Mouse (Mus musculus): ENCODE measurements at regions not wholly inside any gene's neighbourhood (a gene's known extent, or its start where the extent isn't known, plus 50 kb on each side); places are given as distances from the start of the nearest gene placed in this dataset.

GRCm38 (mm10) chr7:115294655-115295230, 551.2 kb downstream of the Insc start:
- DNase-seq: no peak

DNA sequence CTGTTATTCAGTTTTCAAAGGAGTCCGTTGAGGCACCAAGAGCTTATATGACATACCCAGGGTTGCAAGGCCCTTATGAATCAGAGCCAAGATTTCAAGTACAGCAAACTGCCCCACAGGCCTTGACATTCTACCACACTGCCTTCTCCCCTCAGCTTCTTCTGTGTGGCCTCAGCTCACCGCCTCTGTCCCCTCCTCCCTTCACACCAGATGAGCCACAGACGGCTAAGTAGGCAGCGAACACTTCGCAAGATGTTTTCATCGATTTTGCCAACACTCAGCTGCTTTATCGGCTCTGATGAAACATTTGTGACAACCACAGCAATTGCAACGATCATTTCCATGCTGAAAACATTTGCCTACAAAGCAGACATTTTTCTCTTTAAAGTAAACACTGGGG, 556.7 kb downstream of the Insc start:
- DNase-seq: no peak

DNA sequence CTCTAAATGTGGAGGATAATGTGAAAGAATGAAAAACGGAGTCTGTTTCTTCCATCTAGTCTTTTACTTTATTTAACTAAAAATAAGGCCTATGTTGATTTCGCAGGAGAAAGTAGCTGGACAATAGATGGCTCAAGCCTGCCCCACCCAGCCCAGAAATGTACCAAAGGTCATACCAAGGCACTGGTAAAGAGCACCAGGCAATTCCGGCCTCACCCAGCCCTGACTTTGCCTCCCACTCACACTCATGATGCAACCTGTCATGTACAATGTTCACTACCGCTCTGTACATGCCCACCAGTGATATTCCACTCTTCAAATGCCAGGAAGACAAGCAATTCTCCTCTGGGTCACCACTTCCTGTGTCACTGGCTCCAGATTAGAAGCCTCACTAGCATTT, 564.9 kb downstream of the Insc start:
- no peak for DNase-seq

GRCm38 (mm10) chr7:115310400-115311225, 567.1 kb downstream of the Insc start:
- DNase-seq: peak; percentile 43 to 44

DNA sequence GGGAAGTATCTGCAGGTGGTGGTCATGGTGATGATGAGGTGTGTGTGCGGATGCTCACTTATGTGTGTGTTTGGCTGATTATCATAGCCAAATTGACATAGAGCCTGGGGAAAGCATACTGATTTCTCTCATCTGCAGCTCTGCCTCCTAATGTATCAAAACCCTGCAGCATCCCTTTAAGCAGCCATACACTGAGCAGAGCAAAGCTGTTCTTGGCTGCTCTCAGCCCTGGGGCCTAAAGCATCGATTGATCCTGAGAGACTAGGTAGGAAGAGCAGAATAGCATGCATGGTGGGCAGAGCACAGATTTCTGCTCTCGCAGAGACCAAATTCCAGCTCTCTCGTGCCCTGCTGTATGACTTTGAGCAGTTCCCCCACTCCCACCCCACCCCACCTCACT, 576.0 kb downstream of the Insc start:
- no peak for DNase-seq

DNA sequence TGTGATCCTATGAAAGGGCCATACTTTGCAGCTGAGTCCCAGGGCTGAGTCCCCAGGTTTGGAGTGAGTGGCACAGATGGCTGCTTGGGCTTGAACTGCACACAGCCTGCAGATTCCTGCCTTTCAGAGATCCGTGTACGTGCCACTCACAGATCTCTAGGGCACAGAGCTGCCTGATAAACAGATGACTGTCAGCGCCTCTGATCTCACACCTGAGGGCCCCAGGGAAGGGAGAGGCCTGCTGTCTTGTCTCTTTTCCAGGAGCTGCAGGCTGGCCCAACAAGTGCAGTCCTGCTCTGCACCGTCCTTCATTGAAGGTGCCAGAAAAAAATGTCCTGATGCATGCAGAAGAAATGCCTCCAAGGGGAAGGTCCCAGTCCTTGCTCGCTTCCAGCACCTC, 579.5 kb downstream of the Insc start:
- no peak for DNase-seq

- no peak for DNase-seq
These were observed 584.8 kb downstream of the Insc start for GRCm38 (mm10) chr7:115328300-115328699.

GRCm38 (mm10) chr7:115331698-115332097, 588.2 kb downstream of the Insc start:
- DNase-seq: no peak

DNA sequence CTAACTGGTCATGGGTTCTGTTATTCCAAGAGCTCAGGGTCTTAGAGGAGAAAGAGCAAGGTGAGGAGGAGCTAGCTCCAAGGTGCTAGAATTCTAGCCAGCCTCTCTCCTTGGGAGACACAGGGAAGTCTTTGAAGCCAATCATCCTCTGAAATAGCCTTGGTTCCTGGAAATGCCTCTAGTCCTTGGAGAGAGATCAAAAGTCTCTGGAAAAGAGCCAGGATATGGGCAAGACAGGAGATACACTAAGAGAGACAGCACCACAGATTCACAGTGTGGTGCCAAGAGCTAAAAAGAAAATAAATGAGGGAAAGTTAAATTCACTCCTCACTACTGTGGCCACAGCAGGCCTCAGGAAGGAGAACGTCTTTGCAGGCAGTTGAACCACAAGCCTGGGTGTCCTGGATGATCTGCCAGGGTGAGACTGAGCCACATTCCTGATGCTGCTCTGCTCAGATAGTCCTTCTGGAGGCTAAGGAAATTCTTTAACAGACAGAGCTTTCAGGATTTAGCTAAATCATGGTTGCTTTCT, 589.6 kb downstream of the Insc start:
- DNase-seq: peak; percentile 8 to 25

DNA sequence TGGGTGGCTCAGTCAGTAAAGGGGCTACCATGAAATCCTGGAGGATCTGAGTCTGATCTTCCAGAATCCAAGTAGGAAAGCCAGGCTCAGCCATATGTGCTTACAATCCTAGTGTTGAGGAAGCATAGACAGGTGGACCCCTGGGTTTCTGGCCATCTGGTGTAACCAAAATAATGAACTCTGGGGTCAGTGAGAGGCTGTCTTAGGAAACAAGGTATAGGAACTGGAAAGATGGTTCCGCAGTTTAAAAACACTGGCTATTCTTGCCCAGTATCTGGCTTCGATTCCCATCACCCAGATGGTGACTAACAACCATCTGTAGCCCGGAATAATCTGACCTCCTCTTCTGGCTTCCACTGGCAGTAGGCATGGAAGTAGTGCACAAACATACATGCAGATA, 591.6 kb downstream of the Insc start:
- no peak for DNase-seq

GRCm38 (mm10) chr7:115340155-115340554, 596.7 kb downstream of the Insc start:
- DNase-seq: peak; percentile 26

DNA sequence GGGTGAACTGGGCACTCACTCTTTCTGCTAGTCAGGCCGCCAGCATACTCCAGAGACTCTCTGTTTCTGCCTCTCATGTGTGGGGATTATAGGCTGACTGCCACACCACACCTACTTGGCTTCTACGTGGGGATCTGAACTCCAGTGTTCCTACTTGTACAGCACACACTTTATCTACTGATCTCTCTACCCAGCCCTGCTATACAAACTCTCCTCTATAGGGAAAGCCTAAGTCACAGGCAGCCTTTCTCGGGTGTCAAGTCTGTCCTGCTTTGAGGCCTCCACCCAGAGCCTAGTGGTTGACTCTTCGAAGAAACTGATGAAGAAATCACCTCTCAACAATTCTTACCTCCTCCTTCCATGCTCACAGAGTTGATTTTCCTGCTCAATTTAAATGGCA, 597.5 kb downstream of the Insc start:
- DNase-seq: no peak

GRCm38 (mm10) chr7:115345749-115346148, 602.3 kb downstream of the Insc start:
- no peak for DNase-seq

- no peak for DNase-seq
These were observed 615.2 kb downstream of the Insc start for GRCm38 (mm10) chr7:115358711-115359110.

DNA sequence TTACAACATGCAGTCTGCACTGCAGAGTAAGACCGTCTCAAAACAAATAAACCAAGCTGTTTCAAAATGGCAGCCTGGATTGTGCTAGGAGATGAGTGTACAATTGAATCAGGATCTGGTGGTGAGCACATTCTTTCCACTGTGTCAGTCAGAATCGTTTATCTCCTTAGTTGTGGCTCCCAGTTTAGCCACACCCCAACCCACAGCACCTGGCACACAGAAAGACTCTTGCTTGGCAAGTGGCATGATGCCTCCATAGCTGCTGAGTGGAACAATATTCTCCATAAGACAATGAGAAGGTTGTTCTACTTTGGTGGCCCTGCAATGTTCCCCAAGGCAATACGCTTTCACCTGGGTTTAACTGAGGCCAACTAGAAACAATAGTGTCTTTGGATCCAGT, 616.6 kb downstream of the Insc start:
- DNase-seq: no peak

DNA sequence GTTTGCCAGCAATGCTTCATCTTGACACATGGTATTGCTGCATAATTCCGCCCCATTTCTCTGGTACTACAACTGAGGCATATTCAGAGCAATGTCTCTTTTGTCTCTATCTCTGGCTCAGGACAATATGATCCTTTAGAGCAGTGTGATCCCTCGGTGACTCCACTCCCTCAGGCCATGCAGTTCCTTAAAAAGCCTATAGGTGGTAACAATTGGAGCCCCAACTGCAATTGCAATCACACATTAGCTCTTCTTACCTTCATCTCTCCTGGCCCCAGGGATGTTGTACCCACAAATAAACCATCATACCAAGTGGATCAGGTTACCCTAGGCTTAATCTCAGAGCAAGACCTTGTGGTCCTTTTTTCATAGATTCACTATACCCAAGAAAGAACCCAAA, 618.6 kb downstream of the Insc start:
- DNase-seq: no peak

GRCm38 (mm10) chr7:115366910-115367309, 623.4 kb downstream of the Insc start:
- peak; percentile 27 to 79 for DNase-seq

GRCm38 (mm10) chr7:115371143-115371542, 627.6 kb downstream of the Insc start:
- DNase-seq: no peak

GRCm38 (mm10) chr7:115372921-115373320, 629.4 kb downstream of the Insc start:
- DNase-seq: no peak

GRCm38 (mm10) chr7:115373781-115374533, 630.5 kb downstream of the Insc start:
- DNase-seq: no peak

DNA sequence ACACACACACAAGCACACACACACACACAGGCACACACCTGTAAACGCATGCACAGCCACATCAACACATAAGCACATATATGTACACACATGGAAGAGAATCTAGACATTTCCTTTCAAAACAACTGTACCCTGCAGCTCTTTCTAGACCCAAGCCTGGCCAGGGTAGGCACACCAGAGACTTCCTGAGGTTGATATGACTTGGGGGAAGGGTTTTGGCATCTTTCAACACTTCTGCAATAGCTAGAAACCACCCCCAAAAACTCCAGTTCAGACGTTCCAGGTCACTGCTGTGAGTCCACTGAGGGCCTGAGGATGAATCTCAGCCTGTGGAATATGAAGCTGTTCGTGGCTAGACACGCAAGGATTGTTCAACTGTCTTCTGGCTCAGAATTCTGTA, 632.6 kb downstream of the Insc start:
- no peak for DNase-seq

- no peak for DNase-seq
These were observed 635.3 kb downstream of the Insc start for GRCm38 (mm10) chr7:115378836-115379235.

DNA sequence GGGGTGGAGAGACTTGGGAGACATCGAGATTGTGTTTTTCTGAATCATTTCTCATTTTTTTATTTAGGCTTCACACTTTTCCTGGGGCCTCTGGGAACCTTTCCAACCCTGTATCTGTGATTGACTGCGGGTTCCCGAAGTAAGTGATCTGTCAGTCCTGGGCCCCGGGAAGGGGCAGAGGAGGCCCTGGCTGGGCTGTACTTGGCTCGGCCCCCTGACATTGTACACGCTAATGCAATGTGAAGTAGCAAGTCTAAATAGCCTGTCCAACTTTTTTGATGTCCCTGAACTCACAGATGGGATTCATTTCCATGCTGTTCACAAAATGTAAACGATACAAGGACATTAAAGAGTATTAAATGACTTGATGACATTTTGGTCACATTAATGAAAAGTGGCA, 636.1 kb downstream of the Insc start:
- no peak for DNase-seq

Measured in heart, adult 18-20 months (tissue).